Mouse (Mus musculus) cerebellum, adult 9-10 months (tissue): ENCODE data around the gene Ptf1a.

ENCODE experiments used
- DNase-seq: peaks from one replicate; pipeline ENCODE4 v3.0.0; 2022

Ptf1a gene

GRCm38 (mm10) chr2:19444931-19445831 lies at the start of gene Ptf1a:
Gene Ptf1a, plus strand, starts transcription at chr2:19445663.
- no peak for DNase-seq

- no peak for DNase-seq
These were observed 40.1 kb upstream of the Ptf1a start for GRCm38 (mm10) chr2:19405409-19405808.

- DNase-seq: no peak
These were observed 38.9 kb upstream of the Ptf1a start for GRCm38 (mm10) chr2:19406531-19406930.

GRCm38 (mm10) chr2:19414222-19414965 lies 31.1 kb upstream of the Ptf1a start:
- peak; percentile 55 for DNase-seq

- DNase-seq: peak; percentile 79
These were observed 30.4 kb upstream of the Ptf1a start for GRCm38 (mm10) chr2:19415063-19415521.

GRCm38 (mm10) chr2:19416066-19416465 lies 29.4 kb upstream of the Ptf1a start:
- no peak for DNase-seq

- no peak for DNase-seq
These were observed 25.6 kb upstream of the Ptf1a start for GRCm38 (mm10) chr2:19419686-19420345.

GRCm38 (mm10) chr2:19422226-19422625 lies 23.2 kb upstream of the Ptf1a start:
- DNase-seq: no peak

GRCm38 (mm10) chr2:19423086-19423485 lies 22.4 kb upstream of the Ptf1a start:
- no peak for DNase-seq

GRCm38 (mm10) chr2:19429031-19429430 lies 16.4 kb upstream of the Ptf1a start:
- DNase-seq: no peak

- no peak for DNase-seq
These were observed 15.5 kb upstream of the Ptf1a start for GRCm38 (mm10) chr2:19429691-19430690.

- no peak for DNase-seq
These were observed 14.7 kb upstream of the Ptf1a start for GRCm38 (mm10) chr2:19430746-19431145.

GRCm38 (mm10) chr2:19431186-19431585 lies 14.3 kb upstream of the Ptf1a start:
- no peak for DNase-seq

GRCm38 (mm10) chr2:19431614-19432323 lies 13.7 kb upstream of the Ptf1a start:
- no peak for DNase-seq

GRCm38 (mm10) chr2:19444346-19444745 lies 1.1 kb upstream of the Ptf1a start:
- no peak for DNase-seq

GRCm38 (mm10) chr2:19445871-19446501 lies 523 bp downstream of the Ptf1a start:
- DNase-seq: no peak

- no peak for DNase-seq
These were observed 1.3 kb downstream of the Ptf1a start for GRCm38 (mm10) chr2:19446746-19447145.

- DNase-seq: peak; percentile 20
These were observed 2.7 kb downstream of the Ptf1a start for GRCm38 (mm10) chr2:19448042-19448700.

GRCm38 (mm10) chr2:19449308-19449707 lies 3.8 kb downstream of the Ptf1a start:
- DNase-seq: no peak

GRCm38 (mm10) chr2:19452531-19453055 lies 7.1 kb downstream of the Ptf1a start:
- DNase-seq: no peak
